Mouse (Mus musculus) gastrocnemius, postnatal 36 days (tissue): ENCODE data around the gene Troap. TPM values are rescaled to one million over a fixed set of nuclear protein-coding genes. Genes with fewer than 3 reads are reported as not detected.
A peak's percentile ranks its signal among the peaks of the same experiment; 100 is the strongest.

Experiments
- DNase-seq, 2 experiments: peaks; one replicate each; pipeline ENCODE4 v3.0.0; 2022
- intact Hi-C: fragments of 180-260 bp; cut with DNase I; formaldehyde crosslinking; loops from one replicate; pipeline ENCODE4 v1.15.1; 2025
- total RNA-seq, 2 experiments: library from RNA; stranded (reverse); gene quantifications; 2 replicates each; pipeline ENCODE4 v1.2.3; 2021

Gene Troap
- total RNA-seq, 2 experiments from 2014 or later: 0.62 to 0.69 TPM

DNA sequence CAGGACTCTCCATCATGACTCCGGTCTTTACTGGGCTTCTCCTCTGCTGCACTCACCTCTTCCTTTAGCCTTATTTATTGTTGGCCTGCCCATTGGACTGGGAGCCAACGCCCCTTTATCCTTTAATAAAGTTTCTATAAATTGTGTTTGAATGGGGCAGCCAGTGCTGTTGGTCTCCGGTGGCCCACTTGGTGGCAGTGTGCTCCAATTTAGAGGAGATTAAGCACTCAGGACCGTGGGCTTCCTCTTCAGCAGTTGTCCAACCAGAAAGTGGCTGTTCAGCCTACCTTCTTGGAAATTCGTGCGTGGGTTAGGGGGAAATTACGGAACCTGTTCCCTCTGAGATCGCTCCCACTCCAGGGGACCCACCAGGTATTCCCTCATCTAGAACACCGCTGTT, 8.9 kb downstream of the Troap start:
- DNase-seq: no peak
- intact Hi-C loops: no loop called here

DNA sequence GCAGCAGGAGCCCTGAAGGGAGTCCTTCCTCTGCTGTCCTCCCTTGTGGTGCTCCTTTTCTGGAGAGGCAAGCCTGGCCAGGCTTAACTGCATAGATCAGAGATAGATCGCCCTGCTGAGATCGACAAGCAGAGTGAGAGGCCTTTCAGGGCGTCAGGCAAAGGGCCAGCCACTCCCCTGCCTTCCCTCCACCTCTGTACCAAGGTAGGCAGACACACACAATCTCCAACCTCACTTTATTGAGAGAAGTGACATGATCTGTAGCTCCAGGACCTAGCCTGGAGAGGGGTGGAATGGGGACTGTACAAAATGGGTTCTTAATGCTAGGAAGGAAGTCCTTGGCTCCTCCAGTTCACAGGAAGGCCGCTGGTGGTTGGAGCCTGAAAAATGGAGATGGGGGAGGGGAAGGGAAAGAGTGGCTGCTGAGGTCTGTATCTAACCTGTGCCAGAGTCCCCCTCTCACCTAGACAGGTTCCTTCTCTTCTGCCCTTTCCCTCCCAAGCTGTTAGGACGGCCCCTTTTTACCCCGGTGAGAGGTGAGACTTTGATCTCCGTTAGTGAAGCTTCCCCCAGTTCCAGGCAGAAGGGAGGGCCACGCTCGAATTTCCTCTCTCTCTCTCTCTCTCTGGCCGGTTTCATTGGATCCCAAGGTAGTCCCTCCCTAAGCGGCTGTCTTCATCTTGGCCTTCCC, 9.6 kb downstream of the Troap start:
- intact Hi-C loops: no loop called here
- DNase-seq: no peak

DNA sequence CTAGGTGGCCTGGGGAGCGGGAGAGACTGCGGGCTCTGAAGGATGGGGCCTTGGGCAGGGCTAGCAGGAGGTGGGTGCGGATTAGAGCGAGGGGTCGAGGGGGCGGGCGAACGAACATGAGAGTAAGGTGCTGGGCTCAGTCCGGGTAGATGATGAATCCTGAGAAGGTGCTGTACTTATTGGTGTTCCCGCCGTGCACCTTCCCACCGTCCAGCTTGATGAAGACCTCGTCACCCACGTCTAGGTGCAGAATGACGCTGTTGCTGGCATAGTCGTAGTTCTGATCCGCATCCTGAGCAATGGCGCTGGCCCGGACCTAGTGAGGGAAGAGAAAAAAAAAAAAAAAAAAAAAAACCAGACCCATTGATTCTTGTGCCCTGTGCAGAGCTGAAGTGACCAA, 10.2 kb downstream of the Troap start:
- intact Hi-C loops: loop anchor here (5.0 kb wide), 1 partner anchor 32 kb away; no protein-coding TSS in a partner anchor
- no peak for DNase-seq

DNA sequence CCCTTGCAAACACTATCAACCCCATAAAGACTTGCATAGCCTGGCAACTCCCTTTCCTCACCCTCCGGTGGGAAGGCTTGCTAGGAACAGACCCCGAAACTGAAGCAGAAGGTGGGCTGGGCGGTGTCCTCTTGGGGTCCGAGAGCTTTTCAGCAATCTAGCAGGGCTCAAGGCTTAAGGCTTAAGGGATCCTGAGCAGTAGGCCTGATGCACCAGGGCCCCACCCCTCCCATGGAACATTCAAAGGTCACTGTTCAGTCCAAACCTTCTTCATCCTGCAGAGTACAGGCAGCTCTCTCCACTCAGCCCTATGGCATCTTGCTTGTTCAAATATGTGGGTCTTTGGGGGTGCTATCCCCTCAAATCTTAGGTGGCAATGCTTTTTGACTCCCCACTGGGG, 11.6 kb downstream of the Troap start:
- intact Hi-C loops: loop anchor here (5.0 kb wide), 1 partner anchor 34 kb away; no protein-coding TSS in a partner anchor
- no peak for DNase-seq

DNA sequence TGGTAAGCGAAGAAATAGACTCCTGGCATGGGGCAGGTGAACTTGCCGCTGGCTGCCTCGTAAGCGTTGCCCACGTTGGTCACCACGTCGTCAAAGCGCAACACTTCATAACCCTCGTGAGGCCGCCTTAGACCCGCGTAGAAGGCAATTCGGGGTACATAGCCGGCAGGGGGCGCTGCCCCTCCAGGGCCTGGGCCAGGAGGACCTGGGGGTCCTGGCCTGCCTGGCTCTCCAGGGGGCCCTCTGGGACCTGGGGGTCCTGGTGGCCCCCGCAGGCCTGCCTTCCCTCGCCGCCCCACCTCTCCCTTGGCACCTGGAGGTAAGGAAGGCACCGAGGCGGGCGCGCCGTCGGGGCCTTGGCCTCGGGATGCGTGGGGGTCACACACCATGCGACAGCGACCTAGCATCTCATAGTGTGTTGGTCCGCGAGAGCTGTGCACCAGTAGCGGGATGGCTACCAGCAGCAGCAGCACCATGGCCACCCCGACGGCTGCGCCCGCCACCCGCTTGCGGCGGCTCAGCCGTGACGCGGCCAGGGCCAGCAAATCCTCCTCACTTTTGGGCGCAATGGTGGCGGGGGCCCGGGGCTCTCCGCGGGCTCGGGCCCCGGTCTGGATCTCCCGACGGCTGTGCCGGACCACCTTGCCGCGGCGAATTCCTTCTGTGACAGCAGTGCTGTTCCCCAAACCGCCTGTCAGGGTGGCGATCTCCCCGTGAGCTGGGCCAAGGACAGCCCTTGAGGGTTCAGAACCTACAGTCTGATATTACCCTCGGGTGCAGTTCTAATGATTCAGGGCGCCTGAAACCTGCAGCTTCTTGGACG, 13.1 kb downstream of the Troap start, which contains the start of gene C1ql4:
TSS of gene C1ql4 (minus strand) at position 565 of the 823 bp plus-strand sequence.
- intact Hi-C loops: loop anchor here (5.0 kb wide), 1 partner anchor 35 kb away; no protein-coding TSS in a partner anchor
- DNase-seq: no peak

DNA sequence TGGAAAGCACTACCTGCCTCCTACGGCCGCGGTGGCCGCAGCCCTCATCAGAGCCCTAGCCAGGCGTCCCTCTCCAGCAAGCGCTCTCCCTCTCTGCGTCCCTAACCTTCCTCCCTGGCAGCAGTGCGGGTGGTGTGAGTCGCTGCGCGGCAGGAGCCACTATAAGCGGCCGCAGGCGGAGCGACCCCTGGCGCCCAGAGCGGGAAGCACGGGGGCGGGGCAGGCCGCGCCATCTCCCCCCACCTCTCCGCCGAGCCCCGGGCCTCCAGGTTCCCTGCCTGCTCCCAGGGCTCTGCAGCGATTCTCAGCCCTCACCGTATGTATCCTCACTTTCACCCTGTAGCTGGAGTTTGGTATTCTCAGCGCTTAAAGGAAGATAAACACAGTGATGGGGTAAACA, 13.9 kb downstream of the Troap start:
- intact Hi-C loops: loop anchor here (5.0 kb wide), 1 partner anchor 36 kb away; no protein-coding TSS in a partner anchor
- DNase-seq: peak; percentile 62 to 65

DNA sequence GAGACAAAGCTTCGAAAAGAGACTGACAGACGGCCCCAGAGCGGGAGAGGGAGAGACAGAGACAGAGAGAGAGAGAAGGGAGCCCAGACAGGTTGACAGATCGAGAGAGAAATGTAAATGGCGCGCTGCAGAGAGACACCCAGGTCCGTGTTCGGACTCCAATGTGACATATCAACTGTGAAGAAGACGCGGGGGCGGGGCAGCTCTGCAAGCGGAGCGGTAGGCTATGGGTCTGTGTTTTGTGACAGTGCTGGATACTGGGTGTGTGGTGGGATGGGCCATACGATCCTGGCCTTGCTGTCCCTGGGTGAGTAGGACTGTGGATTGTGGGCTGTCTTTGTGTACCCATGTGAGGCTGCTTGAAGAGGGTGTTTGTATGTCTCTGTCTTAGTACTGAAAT, 14.7 kb downstream of the Troap start:
- DNase-seq: no peak
- intact Hi-C loops: loop anchor here (5.0 kb wide), 1 partner anchor 37 kb away; no protein-coding TSS in a partner anchor

DNA sequence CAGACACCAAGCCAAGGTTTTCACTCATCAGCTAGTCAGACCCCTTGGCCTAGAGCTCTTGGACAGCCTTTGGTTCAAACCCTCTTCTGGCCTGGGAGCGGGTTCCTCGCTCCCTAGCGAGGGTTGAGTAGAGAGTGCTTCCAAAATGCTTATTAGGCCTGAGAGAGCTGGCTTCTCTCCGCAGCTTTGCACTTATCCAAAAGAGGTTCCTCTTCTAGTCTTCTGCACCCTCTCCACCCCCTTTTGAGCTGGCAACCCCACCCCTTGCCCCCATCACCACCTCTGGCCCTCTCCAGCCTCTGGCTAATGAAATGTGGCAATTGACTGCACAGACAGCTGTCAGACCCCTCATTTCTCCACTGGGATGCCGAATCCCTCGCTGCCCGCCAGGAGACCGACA, 18.5 kb downstream of the Troap start, which contains the start of gene Dnajc22:
TSS of gene Dnajc22 (plus strand) at position 301 of the 400 bp plus-strand sequence.
- intact Hi-C loops: no loop called here
- DNase-seq: no peak

DNA sequence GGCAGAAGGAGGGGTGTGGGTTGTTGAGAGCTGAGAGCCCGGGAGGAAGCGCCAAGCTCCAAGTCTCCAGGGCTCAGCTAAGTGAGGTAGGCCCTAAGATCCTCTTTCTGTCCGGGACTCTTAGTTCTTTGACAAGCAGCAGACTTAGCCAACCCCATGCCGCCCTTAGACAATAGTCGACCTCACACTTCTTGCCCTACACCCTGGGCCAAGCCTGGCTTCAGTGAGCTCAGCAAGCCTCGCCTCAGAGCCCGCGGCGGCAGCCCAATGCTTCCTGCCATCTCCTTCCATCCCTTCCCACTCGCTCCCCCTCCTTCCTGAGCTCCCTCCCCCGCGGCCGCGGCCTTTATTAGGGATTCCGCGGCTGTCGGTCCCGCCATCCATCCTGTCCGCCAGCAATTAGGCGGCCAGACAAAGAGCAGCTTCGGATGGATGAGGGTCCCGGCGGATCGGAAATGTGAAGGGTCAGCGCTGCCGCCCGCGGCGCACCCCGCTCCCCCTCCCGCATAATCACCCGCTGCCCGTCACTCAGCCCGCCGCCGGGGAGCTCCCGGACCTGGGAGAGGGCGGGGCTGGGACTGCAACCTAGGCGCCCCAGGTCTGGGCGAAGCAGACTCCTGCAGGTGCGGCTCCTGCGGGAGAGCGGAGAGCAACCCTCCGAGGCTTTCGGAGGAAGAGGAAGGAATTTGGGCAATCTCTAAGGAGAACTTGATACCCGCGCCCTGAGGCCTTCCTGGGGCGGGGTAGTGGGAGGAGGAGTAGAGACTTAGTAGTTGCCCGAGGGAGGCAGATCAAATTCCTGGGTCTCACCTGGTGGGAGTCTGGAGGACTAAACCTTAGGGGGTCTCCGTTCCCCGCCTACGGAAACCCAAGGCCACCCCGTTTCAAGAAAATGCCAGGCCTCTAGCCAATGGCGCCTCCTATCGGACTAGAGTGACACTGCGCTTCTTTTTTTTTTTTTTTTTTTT, 19.2 kb downstream of the Troap start:
- intact Hi-C loops: no loop called here

DNA sequence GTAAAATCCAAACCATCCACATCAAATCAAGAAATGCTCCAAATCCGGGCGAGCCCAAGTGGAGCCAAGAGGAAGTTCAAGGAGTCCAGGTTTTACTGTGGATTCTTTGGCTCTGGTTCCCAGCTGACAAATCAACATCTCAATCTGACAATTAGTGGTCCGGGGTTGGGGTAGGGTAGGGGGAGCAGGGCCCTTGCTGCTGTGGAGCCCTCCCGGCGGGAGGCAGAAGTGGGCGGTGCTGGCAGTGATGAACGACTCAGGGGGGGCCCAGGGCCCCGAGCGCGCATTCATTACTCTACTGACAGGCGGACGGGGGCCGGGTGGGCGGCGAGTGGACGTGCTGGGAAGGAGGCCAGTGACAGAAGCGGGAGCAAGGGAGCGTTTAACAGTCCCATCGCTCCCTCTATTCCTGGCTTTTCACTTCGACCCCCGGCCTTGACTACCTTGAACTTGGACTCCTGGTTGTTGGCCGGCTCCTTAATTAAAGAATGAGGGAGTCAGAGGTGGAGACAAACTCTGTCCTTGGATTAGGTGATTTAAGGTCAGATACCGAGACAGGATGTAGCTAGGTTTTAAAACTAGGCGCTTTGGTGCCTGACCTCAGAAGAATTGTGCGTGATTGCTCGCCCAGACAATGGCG, 20.4 kb downstream of the Troap start:
- intact Hi-C loops: no loop called here
- no peak for DNase-seq

More for the DNA sequence above, 19.2 kb downstream of the Troap start:
- peak in 1 of 2 experiments; percentile 29 for DNase-seq

DNA sequence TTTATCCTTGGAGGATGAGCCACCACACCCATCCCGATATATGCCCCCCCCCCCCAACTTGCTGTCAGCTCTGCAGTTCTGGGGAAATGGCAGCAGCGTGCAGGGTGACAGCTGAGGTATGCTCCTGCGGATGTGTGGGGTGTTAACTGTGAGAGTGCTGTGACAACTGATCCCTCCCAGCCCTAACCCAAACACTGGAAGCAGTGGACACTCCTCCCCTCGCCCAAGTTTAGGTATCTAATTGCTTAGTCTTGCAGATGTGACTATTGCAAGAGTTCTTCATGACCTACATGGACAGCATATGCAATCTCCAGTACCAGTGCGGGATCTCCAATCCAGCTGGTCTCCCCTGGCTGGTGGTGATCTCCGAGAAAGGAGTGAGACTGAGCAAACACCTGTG, 21.0 kb downstream of the Troap start:
- DNase-seq: no peak
- intact Hi-C loops: no loop called here

DNA sequence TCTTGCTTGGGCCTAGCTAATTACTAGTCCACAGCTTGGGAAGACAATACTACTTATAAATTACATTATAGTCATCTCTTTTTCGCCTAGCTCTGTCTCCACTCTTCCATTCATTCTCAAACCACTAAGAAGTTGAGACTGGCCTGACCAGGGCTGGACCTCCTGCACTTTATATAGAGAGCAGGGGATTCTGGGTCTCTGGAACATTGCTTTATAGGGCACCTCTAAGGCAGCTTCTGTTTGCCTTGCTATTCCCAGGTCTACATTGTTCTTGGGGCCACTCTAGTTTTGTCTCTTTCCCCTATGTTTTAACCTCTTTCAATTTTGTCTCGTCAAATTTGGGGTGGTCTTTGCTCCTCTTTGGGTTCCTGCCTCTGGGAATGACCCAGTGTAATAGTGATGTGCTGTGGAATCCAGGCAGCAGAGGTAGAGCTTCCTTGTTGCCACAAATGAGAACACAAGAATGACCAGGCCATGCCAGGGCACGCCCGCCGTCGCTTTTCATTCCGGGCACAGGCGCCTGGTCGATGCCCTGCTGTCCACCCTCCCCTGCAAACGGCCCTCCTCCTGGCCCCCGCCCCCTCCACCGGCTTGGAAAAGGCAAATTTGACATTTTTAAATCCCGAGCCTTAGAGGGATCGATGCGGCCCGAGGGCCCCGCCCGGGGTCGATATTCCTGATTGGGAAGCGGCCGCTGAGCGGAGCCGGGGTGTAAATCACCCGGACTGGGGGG, 21.9 kb downstream of the Troap start:
- no peak for DNase-seq
- intact Hi-C loops: no loop called here

DNA sequence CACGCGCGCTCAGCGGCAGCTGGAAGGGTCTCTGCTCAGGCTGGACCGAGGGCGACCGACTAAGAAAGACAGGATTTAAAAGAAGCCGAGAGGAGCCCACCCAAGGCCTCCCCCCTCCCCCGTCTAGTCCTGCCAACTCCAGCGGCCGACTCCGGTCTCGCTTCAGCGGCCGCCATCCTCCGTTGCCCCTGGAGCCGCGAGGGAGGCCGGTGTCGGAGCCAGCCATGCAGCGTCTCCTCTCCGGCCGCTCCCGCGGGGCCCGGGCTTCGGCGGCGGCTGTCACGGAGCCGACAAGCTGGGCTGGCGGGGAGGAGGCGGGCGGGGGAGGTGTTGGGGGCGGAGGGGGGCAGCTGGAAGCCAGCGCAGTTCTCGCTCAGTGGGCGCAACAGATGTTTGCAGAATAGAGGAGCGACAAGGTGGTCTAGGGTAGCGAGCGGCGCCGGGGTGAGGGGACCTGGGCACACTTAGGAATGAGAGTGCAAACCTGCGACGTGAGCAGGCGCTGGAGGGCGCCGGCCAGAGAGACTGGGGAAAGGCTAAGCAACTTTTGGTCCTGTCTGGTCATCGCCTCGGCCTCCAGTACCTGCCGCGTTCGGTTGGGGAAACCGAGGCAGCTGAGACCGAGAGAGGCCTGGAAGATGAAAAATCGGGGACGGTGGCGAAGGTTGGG, 22.6 kb downstream of the Troap start:
- DNase-seq: no peak
- intact Hi-C loops: no loop called here

DNA sequence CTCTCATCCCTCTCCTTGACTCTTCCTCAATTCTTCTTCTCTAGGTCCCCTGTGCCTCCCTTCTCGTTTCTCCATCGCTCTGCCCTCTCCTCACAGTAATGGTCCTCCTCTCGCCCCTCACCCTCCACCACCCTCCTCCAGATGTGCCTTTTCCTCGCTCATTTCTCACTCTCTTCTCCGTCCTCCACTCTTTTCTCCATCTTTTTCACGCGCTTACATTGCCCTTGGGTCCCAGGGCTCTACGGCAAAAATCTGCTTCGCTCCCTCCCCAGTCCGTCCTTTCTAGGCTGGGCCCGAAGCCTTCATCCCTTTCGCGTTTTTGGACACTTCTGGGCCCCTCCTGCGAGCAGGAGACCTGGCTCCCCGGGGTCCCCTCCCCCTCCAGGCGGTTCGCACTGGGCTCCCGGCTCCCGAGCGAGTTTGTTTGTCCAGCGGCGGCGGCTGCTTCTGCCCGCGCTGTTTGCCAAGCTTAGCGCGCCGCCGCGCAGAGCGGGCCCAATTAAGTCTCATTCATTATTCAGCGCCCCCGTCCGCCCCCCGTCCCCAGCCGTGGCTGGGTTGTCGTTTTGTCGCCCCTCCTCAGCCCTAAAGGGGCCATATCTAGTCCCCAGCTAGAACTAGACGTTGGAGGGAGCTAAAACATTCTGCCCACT, 23.6 kb downstream of the Troap start:
- intact Hi-C loops: no loop called here
- DNase-seq: no peak

DNA sequence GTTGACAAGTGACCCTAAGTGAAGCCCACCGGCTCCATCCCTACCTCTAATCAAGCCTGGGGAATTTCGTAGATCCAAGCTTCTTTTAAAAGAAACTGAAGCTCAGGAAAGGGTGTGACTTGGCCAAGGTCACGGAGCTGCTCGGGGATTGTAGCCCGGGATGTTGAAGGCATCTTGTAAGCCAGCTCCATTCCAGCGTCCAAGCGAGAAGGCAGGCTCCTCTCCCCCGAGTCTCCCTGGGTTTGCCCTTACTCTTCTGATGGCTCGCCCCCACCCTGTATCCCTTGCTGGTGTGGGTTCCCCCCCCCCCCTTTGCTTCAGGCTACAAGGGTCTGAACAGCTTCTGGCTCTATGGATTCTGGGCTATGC, 24.1 kb downstream of the Troap start:
- intact Hi-C loops: no loop called here
- DNase-seq: no peak

DNA sequence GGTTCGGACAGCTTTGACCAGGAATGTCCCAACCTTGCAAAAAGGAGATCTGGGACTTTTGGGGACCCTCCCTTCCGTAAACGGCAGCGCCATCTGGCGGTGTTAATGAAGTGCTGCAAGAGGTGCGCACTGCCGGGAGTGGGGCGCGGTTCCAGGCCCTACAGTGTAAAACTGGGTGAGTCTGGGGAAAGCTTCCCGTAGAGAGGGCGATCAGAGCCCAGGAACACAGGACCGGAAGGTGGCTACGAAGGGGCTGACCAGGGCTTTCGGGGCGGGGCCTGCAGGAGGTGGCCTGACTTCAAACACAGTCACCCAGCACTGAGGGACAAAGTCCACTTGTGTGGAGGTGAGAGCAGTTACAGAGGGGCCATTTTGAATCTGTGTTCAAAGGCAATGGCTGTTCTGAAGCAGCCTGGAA, 24.8 kb downstream of the Troap start:
- peak in 1 of 2 experiments; percentile 29 for DNase-seq

DNA sequence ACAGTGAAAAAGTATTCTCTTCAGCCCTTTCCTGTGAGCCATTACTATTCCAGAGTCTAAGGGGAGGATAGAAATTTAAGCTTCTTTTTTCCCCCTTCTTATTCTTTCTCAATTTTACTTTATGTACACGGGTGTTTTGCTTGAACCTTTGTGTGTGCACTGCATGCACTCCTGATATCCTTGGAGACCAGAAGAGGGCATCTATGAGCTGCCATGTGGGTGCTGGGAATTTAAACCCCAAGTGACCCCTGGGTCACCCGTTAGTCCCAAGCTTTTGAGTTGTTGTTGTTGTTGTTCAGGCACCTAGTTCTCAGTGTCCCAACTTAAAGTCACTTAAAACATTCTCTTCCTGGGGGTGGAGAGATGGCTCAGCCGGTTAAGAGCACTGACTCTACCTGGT, 25.6 kb downstream of the Troap start:
- no peak for DNase-seq
- intact Hi-C loops: no loop called here

More for the DNA sequence above, 24.8 kb downstream of the Troap start:
- intact Hi-C loops: no loop called here

DNA sequence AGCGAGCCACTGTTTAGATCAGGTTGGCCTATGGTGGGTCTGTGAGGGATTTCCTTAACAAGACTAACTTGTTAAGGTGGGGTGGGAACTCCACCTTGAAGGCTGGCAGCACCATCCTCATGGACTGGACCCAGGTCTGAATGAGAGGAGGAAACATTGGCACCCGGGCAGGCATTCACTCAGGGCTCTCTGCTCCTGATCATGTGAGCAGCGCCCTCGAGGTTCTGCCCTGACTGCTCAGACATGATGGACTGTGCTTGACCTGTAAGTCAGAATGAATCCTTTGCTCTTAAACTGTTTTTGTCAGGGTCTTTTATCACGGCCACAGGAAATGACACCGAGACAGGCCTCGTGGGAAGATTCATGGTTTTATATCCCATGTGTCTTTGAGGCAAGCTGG, 30.9 kb downstream of the Troap start:
- intact Hi-C loops: no loop called here
- DNase-seq: no peak
